Mouse (Mus musculus) adrenal gland, adult 18-20 months (tissue): Measurements from ENCODE around the gene Rwdd4a. TPM values are rescaled to one million over a fixed set of nuclear protein-coding genes. Genes with fewer than 3 reads are reported as not detected.
A peak's percentile ranks its signal among the peaks of the same experiment; 100 is the strongest.

Source experiments
- DNase-seq, 2 experiments: peaks; one replicate each; pipeline ENCODE4 v3.0.0; 2021 to 2022; ENCODE audit warnings: low spot score in 2 of 2
- long read RNA-seq, 2 experiments: library from polyadenylated mRNA; stranded (forward); transcript quantifications; one replicate each; pipeline ENCODE4 v2.0.0; 2021
- total RNA-seq, 2 experiments: library from RNA; stranded (reverse); gene quantifications; 1 replicate in 1 of 2; 2 replicates in 1 of 2; pipeline ENCODE4 v1.2.3; 2021

The Rwdd4a gene
- total RNA-seq, result 10 to 100 TPM; 54.0 to 56.6 TPM
- long read RNA-seq, experiment 1, partial matches to known transcripts, result 1 of 25 reads
- long read RNA-seq, experiment 1, other reads (novel, unspliced or antisense), result 24 of 25 reads
- long read RNA-seq, experiment 2, partial matches to known transcripts, result 3 of 66 reads
- long read RNA-seq, experiment 2, other reads (novel, unspliced or antisense), result 62 of 66 reads

DNA sequence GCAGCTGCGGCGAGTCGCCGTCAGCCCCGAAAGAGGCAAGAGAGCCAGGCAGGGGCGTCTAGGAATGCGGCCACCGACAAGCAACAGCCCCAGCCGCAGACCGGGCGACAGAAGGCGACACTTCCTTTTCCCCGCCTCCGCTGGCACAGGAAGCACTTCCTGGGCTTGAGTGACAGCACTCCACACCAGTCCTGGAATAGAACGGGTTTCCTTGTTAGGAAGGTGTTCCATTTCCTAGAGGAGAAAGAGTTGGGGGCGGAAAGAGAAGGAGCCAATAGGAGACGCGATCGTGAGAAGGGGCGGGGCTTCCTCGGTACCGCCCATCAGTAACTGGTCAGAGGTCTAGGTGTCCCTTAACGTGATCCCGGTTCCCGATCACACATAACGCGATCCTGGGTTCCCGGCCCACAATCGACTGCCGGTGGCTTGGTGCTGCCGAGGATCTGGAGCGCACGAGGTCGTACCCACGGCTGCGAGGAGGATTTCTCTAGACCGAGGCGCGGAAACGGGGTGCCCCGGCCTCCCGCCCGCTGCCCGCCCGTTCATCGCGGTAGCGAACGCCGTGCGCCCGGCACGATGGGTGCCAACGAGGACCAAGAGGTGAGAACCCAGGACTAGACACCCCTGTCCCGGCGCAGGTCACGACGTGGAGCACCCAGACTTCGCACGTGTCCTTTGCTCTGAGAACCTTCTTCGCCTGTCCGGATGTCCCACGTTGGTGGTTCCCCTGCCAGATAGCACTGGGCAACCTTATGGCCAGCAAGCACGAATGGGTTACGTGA lies at the start of gene Rwdd4a, which contains the start of gene Trappc11:
TSS of gene Rwdd4a (plus strand) at position 321 of the 782 bp plus-strand sequence.
TSS of gene Trappc11 (minus strand) at position 127 of the 782 bp plus-strand sequence.
- peak; percentile 89 to 92 for DNase-seq

DNA sequence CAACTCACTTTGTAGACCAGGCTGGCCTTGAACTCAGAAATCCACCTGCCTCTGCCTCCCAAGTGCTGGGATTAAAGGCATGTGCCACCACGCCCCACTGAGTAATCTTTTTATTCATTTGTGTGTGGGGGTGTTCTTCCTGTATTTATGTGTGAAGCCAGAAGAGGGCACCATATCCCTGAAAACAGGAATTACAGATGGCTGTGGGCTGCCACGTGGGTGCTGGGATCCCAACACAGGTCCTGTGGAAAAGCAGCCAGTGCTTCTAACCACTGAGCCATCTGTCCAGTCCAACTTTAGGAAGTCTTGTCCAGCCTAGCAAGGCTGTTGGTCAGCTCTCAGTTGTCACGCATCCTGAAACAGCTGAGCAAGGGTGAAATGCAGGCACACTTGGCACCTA lies 46.2 kb upstream of the Rwdd4a start:
- DNase-seq, result no peak

DNA sequence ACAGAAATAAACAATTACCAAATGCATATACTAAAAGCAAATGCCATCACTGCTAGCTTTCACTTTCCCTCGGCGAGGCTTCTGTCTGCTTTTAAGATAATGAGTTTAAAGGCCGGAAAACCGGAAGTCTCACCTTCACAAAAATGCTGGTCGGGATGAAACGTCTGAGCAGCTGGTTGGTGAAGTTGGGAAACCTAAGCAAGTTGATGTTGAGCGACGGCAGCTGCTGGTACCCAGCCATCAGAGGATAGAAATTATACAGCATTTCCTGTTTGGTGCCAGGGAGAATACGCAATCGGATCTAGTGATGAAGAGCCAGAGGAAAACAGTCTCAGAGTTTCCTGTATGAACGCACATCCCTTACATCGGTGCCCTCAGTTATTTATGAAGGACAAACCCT lies 40.4 kb upstream of the Rwdd4a start:
- no peak for DNase-seq

DNA sequence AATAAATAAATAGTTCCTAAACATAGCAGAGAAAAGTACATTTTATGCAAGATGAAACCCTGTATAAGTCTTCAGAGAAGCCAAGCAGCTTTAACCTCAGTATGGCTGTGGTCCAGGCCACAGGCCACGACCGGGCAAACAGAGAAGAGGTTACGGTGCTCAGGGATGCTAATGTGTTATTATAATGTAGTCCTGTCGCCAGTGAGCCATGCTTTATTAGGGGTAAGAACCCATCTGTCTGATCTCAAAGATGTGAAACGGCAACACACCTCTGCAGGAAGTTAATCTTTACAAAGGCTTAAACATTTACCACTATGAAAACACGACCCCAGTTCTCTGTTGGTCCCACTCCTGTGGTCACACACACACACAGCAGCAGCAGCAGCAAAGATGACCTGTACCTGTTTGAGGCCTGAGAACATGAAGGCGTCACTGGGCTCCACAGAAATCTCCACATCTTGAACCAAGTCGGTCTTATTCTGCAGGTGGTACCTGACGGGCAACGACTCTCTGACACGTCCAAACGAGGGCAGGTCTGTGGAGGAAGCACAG lies 38.8 kb upstream of the Rwdd4a start:
- no peak for DNase-seq

DNA sequence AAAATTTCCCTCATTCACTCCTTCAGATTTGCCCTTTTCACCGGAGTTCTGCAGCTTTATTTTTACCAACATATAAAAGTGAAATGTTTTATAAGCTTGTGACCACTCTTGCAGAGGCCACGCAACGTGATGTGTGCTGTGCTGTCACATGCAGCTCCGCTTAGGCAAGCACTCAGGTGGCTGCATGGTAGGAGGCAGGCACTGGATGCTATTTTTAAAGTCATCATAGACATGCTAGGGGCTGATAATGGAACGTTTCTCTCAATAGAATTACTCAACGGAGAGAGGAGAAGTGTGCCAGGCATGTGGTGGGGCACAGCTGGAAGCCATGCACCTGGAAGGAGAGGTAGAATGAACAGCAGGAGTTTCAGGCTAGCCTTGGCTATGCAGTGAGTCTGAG lies 38.0 kb upstream of the Rwdd4a start:
- DNase-seq, result no peak

DNA sequence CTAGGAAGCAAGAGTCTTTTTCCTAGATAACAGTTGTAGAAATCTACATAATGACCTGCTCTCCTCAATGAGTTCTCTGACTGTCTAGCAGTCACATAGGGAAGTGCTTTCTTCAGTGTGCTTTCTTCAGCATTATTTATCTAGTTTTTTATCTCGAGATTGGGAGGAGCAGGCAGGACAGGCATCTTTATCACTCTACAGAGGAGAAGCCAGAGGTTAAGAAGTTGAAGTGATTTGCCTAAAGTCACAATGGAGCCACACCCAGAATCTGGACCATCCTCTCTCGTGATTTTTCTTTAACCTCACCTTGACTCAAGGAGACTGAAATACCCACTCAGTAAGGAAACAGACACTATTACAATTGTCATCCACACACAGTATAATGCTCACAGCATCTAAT lies 31.5 kb upstream of the Rwdd4a start:
- no peak for DNase-seq

DNA sequence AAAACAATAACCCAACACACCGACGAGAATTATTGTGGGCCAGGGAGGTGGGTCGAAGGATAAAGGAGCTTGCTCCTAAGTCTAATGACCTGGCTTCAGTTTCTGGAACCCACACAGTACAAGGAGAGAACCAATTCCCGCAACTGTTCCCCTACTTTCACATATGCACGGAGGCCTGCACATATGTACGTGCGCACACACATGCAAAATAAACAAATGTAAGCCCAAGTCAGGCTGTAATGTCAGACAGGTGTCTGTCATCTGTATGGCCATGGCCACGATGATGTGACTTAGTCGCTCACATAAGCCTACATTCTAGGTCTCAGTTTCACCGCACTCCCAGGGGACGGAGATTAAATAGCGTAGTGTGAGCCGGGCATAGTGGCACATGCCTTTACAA lies 30.9 kb upstream of the Rwdd4a start:
- DNase-seq, result no peak

DNA sequence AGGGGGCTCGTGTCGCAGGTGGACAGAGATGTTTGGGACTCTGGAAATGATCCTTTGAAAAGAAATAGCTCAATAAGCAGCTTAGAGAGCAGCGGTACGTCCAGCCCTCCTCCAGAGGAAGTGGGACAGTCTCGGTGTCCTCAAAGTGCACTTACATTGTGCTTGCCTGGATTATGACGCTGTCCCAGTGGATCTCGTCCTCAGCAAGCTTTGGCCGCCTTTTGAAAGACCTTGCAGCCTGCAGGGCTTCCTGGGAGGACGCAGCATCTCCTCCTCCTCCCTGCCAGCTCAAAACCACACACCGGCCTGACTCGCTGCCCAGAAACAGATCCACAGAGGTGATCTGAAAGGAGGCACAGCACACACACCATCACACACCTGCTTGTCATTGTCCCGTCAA lies 28.0 kb upstream of the Rwdd4a start:
- no peak for DNase-seq

DNA sequence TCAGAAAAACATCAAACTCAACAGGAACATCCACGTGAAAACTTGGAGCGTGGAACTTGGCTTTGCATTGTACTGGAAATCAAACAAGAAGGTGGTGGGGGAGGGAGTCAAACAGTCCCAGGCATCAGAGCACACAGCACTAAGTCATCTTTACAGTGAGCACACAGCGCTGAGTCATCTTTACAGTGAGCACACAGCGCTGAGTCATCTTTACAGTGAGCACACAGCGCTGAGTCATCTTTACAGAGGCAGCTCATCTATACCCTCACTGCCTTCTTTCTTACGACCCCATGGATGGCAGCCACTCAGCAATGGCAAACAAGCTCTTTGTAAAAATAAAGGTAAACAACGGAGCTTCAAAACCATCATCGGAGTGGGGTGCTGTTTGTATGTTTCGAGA lies 22.5 kb upstream of the Rwdd4a start:
- DNase-seq, result no peak

DNA sequence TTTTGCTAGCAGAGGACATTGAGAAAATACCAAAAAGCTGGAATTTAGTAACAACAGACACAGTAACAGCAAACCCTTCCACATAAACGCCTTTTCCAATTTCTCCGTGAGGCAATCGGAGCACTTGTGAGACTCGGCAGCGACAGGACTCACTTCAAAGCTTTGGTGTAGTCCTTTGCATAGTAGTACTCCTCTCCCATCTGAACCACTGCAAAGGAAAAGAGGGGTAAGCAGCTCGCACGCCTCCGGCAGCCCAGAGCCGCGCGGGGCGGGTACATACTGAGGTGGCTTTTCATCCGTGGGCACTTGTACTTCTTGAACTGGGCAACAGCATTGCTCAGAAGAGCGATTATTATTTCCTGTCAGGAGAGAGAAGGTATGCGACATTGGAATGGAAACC lies 19.9 kb upstream of the Rwdd4a start:
- DNase-seq, result no peak

DNA sequence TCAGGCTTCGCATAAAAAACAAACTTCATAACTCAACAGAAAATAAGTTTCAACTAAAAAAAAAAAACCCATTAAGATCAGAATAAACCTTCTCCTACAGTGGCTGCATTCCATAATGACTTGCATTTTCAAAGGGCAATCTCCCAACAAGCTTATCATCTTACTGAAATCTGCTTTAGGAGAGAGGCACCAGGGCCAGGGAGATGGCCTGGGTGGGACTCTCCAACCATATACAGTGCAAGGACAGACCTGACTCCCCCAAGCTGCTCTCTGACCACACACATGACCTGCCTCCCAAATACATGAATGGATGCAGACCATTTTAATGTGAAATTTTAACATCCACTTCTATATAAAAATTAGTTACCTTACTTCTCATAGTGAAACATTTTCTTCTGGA lies 5.4 kb upstream of the Rwdd4a start:
- no peak for DNase-seq

DNA sequence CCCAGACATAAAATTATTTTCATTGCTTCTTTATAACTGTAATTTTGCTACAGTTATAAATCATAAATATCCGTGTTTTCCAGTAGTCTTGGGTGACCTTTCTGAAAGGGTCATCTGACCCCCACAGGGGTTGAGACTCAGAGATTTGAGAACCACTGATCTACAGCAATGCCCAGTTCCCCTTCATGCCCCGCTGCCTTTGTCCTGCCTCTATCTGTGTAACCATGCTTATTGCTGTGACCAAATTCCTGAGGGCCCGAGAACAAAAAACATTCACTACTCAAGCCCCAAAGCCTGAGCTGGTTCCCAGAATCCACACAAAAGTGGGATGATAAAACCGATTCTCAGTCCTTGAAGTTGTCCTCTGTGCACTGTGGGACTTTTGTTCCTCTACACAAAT lies 4.9 kb downstream of the Rwdd4a start:
- no peak for DNase-seq

DNA sequence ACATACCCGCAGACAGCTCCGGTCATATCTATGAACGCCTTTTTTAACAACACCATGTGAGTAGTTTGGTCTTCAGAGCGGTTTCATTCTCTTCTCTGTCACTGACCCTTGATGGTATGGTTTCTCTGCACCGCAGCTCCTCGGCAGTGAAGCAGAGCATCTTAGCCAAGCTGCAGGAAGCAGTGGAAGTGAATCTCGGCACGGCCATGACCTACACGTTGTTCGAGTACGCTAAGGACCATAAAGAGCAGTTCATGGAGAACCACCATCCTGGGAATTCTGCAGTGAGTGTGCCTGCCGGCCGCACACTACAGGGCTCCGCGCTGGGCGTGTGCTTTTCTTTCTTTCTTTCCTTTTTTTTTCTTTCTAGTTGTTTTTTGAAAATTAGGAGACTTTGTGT lies 9.3 kb downstream of the Rwdd4a start:
- no peak for DNase-seq

DNA sequence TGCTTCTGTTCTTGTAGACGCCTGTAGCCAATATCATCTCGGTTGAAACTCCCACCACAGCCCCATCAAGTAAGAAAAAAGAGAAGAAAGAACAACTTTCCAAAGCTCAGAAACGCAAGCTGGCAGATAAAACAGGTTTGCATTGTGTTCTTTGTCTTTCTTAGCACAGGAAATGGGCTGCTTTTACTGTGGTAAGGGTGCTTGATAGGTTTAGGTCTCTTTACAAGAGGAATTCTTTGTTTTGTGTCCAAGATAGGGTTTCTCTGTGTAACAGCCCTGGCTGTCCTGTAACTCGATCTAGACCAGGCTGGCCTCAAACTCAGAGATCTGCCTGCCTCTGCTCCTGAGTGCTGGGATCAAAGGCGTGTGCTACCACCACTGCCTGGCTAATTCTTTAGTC lies 10.6 kb downstream of the Rwdd4a start:
- DNase-seq, result no peak

DNA sequence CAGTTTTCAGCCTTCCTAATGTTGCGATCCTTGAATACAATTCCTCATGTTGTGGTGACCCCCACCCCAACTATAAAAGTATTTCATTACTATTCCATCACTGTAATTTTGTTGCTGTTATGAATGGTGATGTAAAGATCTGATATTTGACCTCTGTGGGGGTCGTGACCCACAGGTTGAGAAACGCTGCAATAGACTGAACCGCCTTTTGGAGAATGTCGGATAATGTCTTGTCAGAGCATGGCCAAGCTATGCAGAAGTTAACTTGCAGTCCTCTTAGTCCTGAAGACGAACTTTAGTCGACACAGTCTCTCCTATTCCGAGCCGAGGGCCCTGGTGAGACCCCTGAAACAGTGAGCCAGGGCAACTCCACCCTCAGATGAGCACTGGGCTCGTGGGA lies 13.6 kb downstream of the Rwdd4a start:
- no peak for DNase-seq

DNA sequence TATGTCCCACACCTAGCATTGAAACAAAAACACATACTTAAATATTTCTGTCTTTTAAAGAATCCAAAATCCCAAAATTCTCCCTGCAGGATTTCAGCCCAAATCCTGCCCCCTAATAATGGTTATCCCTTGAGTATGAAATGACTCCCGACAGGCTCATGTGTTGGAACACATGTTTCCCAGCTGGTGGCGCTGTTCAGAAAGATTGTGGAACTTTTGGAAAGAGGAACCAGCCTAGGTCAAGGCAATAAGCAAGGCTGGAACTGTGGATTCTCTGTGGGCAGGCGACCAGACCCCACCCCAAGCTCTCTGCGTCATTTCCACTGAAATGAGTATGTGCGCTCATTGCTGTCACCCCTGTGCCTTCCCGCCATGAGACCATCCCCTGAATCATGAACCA lies 20.1 kb downstream of the Rwdd4a start:
- DNase-seq, result peak; percentile 16 to 26

DNA sequence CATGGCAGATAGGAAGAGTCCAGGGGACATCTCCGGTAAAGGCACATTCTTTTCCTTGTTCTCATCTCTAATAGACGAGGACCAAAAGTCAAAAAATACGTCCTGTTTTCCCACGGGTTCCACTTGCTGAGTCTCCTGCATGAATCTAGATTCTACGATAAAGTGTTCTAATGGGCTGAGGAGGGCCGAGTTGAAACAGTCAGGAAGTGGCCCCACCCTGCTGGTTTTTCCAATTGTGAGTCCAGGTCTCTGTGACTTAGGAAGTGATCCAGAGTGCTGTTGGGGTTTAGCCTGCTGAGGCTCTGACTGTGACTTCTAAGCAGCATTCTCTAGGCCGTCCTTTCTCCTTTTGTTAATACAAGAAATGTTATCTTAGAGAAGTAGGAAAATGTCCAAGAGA lies 23.0 kb downstream of the Rwdd4a start:
- DNase-seq, result no peak

DNA sequence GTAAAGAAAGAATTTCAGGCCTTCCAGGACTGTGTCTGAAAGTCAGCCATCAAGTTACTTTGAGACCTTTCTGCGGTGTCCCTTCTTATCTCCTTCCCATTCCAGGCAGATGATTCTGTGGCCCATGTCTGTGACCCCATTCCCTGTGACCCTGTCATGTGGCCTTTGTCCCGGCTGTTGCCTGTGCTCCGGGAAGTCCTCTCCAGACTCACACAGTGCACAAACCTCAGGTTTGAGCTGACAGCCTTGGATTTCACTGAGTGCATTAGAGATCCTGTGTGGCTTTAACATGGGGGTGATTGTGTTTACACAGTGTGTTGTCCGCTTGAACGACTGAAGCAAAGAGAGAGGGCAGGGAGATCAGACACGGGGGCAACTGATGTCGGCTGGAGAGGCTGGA lies 24.8 kb downstream of the Rwdd4a start:
- DNase-seq, result no peak

DNA sequence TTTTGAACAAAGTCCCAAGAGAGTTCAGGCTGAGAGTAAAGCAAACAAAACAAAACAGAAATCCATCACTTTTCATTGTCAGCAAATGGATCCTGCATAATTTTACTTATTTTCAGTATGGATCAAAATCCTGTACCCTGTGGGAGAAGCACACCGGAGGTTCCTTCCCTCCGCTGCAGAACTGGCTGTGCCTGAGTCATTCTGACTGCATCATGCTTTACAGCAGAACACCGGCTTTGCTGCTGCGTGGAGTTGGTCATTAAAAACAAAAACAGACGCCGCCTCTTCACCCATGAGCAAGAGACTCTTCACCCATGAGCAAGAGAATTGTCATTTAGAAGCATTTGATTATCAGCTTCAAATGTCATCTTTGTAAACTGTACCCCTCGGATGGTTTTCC lies 27.3 kb downstream of the Rwdd4a start:
- DNase-seq, result no peak

DNA sequence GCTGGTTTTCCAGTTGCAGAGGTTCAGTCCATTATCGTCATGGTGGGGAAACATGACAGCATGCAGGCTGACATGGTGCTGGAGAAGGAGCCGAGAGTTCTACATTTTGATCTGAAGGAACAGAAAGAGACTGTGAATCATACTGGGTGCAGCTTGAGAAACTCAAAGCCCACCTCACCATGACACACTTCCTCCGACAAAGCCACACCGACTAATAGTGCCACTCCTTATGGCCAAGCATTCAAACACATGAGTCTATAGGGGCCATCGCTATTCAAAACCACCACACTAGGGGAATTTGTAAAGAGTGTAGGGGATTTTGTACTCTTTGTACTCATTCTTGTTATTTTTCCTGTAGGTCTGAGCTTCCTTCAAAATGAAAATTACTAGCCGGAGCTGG lies 33.1 kb downstream of the Rwdd4a start:
- no peak for DNase-seq

DNA sequence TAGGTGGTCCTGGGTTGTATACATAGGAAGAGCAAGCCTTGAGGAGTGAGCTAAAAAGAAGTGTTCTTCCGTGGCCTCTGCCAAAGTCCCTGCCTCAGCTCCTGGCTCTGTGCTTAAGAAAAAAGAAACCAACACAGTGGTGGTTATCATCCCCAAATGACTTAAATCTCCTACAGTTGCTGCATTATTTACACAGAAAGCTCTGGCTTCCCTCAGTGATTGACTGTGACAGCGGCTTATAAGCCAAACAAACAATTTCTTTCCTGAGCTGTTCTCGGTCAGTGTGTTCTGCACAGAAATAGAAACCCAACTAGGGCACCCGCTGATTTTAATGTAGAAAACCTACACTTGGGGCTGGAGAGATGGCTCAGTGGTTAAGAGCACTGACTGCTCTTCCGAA lies 34.6 kb downstream of the Rwdd4a start:
- DNase-seq, result no peak

DNA sequence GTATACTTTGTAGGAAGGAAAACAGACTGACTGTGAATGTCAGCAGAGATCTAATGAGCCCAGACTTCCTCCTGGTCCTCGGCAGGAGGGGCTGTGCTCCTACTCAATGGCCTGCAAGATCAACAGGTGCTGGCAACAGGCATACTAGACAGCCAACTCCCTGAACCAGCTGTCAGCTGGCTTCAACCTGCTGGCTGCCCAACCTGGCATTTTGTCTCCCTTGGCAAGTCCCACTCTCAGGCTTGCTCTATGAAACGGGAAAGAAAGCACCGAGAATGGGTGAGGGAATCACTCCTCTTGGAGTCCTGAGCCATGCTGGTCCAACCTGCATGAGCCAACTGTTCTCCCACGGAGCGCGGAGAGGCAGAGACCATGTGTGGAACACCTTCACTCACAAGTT lies 36.7 kb downstream of the Rwdd4a start:
- no peak for DNase-seq

DNA sequence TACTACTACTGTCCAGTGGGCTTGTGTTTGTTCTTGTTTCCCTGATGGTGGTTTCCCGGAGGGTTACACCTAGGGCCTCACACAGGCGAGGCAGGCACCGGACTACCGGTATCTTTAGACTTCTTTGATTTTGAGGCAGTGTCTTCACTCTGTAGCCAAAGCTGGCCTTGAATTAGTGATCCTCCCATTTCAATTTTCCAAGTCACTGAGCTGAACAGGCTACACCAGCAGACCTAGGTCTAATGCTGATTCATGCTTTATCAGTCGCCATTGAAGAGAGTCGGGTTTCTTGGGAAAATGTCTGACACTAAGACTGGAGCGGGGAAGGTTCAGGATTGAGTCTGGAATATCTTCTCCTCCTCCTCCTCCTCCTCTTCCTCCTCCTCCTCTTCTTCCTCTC lies 40.0 kb downstream of the Rwdd4a start:
- DNase-seq, result no peak
